Mouse (Mus musculus) layer of hippocampus, adult 2 months (tissue): ENCODE results near the gene Bst2. TPM values are rescaled to one million over a fixed set of nuclear protein-coding genes. Genes with fewer than 3 reads are reported as not detected.
A peak's percentile ranks its signal among the peaks of the same experiment; 100 is the strongest.
"Not testable (repeated sequence)": the region's sequence is repeated elsewhere in the genome, so short reads cannot be mapped to it uniquely, and the experiment has no call there.

Source experiments
- DNase-seq, 2 experiments: peaks; one replicate each; pipeline ENCODE4 v3.0.0; 2022; ENCODE audit warnings: low spot score in 2 of 2
- H3K27ac ChIP-seq: fragments of 200-600 bp; 2 replicates; pipeline ENCODE4 v1.8.1; 2022
- H3K4me3 ChIP-seq: fragments of 200-600 bp; 2 replicates; pipeline ENCODE4 v1.8.1; 2022; ENCODE audit warnings: mild to moderate bottlenecking
- CTCF ChIP-seq: fragments of 200-600 bp; conservative IDR thresholded peaks from 2 replicates; pipeline ENCODE4 v1.8.1; 2022; ENCODE audit warnings: antibody characterized with exemption, mild to moderate bottlenecking, moderate library complexity
- total RNA-seq, 2 experiments: library from RNA; stranded (reverse); gene quantifications; 2 replicates each; pipeline ENCODE4 v1.2.3; 2021

Gene Bst2
- total RNA-seq, 2 experiments from 2014 or later: 3.4 to 5.0 TPM

DNA sequence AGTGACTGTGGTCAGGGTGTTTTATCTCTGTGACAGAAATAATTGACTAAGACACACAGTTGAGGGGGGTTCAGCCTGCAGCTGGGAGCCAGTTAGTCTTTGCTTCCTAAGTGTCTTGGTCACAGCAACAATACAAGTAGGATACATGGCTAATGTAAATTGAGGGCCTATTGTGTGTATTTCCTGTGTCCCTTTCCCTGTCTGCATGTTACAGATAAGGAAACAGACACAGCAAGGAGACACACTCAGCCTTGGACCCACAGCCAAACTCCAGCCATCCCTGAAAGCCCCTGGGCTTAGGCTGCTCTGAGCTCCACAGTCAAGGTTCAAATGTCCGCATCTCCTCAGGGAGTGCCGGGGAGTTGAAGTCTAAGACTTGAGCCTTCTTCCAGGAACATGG lies 17.4 kb upstream of the Bst2 start:
- TF ChIP-seq CTCF: no peak
- DNase-seq: no peak
- Histone ChIP-seq H3K27ac (no peak overlapping the region), H3K4me3 (no peak overlapping the region)

DNA sequence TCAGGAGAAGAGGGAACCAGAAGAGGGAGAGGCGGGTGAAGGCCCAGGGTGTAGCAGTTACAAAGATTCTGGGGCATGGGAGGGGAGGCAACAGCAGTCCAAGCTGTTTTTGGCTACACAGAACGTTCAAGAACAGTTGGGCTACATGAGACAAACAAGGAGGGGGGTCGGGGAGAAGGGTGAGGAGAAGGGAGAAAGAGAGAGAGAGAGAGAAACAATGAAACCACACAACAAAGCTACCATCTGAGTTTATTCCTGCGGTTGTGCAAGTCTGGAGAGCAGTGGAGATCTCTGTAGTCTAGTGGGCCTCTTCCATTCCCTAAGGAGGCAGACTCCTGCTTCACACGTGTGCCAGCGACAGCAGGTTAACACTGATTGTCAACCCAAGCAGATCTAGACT lies 16.7 kb upstream of the Bst2 start:
- no peak for TF ChIP-seq CTCF
- no peak for DNase-seq

DNA sequence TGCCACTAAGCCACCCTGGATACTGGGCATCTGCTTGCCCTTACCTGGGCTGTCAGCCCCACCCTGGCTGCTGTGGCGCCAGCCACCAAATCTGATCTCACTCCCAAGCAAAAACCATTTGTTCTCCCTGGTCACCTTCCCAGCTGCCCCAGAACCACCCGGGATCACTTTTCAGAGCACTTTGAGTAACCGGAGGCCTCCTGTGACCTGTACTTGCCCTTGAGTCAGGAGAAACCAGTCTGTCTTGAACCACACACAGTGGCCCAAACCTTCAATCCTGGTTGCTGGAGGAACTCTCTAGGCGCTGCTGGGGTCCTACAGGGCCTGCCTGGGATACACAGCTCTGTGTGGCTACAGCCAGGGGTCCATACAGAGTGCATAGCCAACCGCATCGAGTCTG lies 15.5 kb upstream of the Bst2 start:
- DNase-seq: no peak
- no peak overlapping the region for H3K27ac ChIP-seq
- no peak for TF ChIP-seq CTCF
- H3K4me3 ChIP-seq: no peak overlapping the region

More for the DNA sequence above, 16.7 kb upstream of the Bst2 start:
- H3K4me3 ChIP-seq: no peak overlapping the region
- H3K27ac ChIP-seq: no peak overlapping the region

DNA sequence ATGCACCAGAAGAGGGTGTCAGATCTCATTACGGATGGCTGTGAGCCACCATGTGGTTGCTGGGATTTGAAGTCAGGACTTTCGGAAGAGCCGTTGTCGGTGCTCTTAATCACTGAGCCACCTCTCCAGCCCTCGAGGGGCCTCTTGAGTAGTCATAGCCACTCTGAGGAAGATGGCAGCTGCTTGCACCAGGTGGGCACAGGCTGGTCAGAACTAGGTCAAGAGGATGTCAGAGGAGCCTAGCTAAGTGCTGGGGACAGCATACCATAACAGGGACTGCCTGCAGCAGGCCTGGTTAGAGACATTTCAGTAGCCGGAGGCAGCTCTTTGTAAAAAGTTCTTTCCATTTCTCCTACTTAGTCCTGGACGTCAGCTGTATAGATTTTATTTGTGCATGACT lies 13.5 kb upstream of the Bst2 start:
- DNase-seq: no peak

DNA sequence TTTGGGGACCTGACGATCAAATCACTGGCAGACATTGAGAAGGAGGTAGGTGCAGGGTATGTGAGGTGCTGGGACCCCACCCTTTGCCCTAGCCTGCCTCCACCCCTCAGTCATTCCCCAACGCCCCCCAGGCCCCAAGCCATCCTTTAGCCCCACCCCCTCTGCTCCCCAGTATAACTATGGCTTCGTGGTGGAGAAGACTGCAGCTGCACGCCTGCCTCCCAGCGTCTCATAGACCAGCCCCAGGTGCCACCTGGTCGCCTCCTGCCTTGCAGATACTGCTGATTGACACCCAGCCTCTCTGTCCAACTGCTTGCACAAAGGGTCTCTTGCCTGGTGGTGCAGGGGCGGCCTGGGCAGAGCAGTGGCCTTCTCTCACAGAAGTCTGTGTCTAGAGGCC lies 10.3 kb upstream of the Bst2 start:
- Histone ChIP-seq H3K27ac (no peak overlapping the region), H3K4me3 (no peak overlapping the region)
- DNase-seq: no peak
- TF ChIP-seq CTCF: no peak

More for the DNA sequence above, 13.5 kb upstream of the Bst2 start:
- Histone ChIP-seq H3K4me3 (no peak overlapping the region), H3K27ac (no peak overlapping the region)
- no peak for TF ChIP-seq CTCF

DNA sequence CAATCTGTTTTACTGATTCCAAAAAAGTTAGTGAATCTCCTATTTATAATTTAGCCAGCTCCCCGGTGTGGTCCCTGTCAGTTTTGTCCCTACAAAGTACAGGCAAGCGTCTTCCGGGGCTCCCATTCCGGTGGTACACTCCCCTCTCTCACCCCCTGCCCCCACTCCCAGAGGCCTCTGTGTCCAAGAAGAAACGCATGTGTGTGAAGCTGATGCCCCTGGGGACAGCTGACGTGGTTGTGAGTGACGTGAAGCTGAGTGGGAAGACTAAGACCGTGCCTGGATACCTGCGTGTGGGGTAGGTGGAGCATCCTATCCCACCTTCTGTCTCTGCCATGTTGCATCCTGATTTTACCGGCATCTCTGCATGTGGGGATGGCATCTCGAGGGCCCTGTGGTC lies 7.8 kb upstream of the Bst2 start:
- no peak for DNase-seq
- H3K4me3 ChIP-seq: no peak overlapping the region
- TF ChIP-seq CTCF: no peak
- H3K27ac ChIP-seq: no peak overlapping the region

DNA sequence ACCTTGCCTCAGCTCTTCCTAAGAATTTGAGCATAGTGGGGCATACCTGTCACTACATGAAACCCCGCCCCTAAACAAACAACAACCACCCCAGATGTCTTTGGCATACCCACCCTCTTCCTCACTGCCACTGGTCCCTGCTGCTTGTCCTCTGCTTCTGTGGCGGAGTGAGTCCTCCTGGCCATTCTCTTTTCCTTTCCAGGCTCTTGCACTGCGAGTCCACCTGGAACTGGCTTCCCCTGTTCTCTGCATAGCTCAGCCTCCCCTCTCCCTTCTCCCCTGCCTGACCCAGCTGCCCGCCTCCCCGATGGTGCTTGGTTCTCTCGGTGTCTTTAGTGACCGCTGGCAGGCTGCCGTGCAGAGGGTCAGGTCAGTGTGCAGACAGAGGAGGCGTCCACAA lies 6.5 kb upstream of the Bst2 start:
- no peak overlapping the region for H3K27ac ChIP-seq
- no peak for DNase-seq
- H3K4me3 ChIP-seq: peak overlapping the region; percentile 94
- TF ChIP-seq CTCF: no peak

DNA sequence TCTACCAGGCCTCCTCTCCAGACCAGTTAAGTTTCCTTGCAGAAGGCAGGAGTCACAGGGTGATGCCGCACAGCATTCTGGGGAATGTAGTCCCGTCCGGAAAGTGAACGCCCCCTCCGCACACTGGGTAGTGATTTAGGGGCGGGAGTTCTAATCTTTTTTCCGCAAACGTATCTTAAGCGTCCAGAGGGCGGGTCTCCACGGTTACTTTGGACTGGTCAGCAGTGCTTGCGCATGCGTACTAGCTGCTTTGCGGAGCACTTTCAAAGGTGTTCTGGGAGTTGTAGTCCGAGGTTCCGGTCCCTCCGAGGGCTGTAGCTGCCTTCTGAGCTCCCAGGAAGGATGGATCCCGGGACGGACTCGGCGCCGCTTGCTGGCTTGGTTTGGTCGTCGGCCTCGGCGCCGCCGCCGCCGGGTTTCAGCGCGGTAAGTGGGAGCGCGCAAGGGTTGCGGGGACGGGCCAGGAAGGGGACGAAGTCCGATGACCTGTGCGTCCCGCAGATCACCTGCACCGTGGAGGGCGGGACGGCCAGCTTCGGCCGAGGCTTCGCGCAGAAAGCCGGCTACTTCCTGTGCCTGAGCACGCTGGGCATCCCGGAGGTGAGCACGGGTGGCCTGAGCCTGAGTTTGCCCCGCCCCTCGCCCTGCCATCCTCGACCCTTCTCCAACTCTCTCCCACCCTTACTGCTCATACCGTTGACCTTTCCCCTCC lies 5.5 kb upstream of the Bst2 start, which contains the start of gene Mvb12a:
Gene Mvb12a (plus strand): TSS at position 291 of the 712 bp plus-strand sequence.
- no peak for TF ChIP-seq CTCF
- peak; percentile 97 to 99 for DNase-seq
- peak within 1 kb of the TSS; percentile 94 for H3K4me3 ChIP-seq
- peak within 1 kb of the TSS; percentile 88 for H3K27ac ChIP-seq

DNA sequence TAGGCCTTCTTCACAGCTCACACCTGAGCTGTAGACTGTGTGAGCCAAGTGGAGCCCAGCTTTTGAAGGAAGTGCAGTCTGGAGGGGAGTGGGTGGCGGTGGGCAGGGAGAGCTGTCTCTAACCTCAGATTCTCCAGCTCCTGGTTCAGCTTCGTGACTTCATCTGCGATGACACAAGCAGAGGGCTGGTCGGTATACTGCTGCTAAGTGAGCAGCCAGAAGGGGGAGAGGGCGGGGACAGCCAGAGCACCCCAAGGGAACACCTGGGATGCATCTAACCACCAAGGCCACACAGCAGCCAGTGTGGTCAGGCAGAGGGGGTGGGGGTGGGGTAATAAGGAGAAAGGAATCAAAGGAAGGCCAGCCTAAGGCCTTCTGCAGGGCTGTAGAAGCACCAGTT lies 1.6 kb downstream of the Bst2 start:
- Histone ChIP-seq H3K27ac (no peak overlapping the region), H3K4me3 (no peak overlapping the region)
- no peak for DNase-seq
- TF ChIP-seq CTCF: no peak

DNA sequence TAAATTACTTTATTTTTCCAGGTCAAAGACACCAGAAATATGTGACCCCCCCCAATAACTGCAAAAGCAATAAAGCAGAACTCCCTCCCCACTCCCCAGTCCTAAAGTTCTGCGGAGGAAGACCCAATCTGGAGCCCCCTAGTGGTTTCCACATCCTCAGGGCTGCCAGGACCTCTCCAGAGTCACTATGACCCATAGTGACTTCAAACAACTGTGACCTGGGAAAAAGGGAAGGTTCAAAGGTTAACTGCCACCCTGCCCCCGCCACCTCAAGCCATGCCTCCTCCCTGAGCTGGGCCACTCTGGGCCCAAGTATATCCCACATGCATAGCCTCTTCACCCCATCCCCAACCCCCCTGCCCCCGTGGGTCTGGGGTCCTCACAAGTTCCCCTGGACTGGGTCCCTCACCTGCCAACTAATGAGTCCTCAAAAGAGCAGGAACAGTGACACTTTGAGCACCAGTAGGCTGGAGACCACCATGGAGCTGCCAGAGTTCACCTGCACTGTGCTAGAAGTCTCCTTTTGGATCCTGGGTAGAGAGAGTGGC lies 2.9 kb downstream of the Bst2 start:
- H3K27ac ChIP-seq: no peak overlapping the region
- H3K4me3 ChIP-seq: no peak overlapping the region
- DNase-seq: no peak
- peak; percentile 35; the same call in 1 of the 2 replicates for TF ChIP-seq CTCF

DNA sequence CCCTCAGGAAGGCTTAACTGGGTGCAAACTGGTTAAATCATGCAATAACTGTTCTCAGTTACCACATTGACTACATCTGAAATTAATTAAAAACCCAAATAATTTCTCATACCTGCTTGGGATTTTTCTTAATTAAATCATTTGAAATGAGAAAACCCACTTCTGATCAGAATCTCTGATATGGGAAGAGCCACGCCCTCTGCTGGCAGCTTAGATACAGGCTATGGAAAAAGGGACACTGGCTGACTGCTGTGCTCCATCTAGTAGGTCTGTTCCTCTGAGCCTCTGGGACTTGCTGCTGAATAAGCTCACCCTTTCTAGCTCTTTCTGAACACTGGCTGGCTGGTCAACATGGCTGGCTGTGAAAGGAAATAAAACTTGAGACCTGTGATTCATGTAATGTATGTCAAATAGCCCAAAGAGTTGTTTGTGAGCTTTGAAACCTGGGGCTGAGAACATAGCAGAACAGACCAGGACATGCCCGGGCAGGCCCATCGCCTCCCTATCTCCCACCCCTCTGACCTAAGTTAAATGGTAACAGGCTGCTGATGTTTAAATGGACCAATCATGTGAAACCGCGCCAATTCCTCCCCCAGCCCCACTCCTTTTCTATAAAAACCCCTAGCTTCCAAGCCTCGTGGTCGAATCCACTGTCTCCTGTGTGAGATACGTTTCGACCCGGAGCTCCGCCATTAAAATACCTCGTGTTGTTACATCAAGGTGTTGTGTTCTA lies 6.4 kb downstream of the Bst2 start:
- peak in 1 of 2 experiments; percentile 38 for DNase-seq
- H3K27ac ChIP-seq, H3K4me3 ChIP-seq: not testable (repeated sequence)
- TF ChIP-seq CTCF: peak; percentile 79

DNA sequence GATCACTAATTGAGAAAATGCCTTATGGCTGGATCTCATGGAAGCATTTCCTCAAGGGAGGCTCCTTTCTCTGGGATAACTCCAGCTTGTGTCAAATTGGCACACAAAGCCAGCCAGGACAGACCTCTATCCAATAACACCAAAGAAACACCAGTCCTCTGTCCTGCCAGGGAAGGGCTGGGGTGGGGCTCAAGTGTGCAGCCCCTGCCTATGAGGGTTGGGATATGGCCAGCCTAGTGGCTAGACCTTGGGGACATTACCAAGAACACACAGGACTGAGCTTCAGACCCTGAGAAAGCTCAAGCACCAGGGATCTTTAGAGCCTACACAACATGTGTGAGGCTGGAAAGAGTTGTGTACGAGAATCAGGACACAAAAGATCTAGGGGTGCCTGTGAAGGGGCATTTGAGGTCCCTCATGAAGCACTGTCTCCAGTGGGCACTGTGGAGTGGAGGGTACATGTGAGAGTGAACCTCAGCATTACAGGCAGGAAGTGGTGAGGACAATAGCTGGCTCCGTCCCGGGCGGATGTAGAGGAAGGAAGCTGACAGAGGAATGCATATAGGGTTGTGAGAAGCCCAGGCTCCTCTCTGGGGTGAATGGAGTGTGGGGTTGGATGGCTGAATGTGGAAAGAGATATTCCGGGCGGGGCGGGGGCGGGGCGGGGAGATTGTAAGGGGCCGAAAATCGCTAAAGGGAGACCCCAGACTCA lies 8.7 kb downstream of the Bst2 start:
- DNase-seq: no peak
- H3K27ac ChIP-seq: peak overlapping the region; percentile 36; the same call in 1 of the 2 replicates
- TF ChIP-seq CTCF: no peak
- H3K4me3 ChIP-seq: no peak overlapping the region
